Mouse (Mus musculus): ENCODE results near the gene Mrpl30.

Gene Mrpl30

DNA sequence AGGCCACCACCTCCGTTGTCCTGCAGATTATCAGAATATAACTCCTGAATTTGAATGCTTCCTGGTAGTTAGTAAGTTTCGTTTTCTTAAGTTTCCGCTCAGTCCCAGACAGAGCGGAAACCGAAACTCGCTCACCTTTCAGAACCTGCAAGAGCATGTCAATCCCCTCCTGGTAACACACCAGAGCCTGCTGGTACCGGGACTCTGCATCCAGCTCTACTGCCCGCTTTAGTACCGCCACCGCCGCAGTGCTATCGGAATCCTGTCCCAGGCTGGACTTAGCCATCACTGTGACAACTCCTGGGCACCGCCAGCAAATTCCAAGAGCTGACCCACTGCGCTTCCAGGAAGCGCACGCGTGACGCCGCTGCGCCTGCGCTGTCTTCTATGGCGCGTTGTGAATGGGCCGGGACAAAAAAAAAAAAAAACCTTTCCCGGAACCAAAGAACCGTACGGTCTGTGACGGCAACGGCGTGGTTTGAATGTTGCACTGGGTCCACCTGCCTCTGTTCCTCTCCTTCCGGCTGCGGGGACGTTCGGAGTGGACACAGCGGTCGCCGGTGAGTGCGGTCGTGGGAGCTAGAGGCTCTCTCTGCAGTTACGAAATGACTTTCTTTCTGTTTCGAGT, at the start of gene Mrpl30, which contains the start of gene Mitd1:
Gene Mrpl30, plus strand, starts transcription at position 453 of the 628 bp plus-strand sequence.
Gene Mitd1, minus strand, starts transcription at position 387 of the 628 bp plus-strand sequence.
- DNase-seq (ENCODE audit: extremely low read depth, low read depth): peak; percentile 80

- DNase-seq (ENCODE audit: extremely low read depth, low read depth): no peak
Measured at GRCm38 (mm10) chr1:37846878-37847277, 43.4 kb upstream of the Mrpl30 start.

- DNase-seq (ENCODE audit: extremely low read depth, low read depth): no peak
Measured at GRCm38 (mm10) chr1:37850696-37851095, 39.6 kb upstream of the Mrpl30 start.

- DNase-seq (ENCODE audit: extremely low read depth, low read depth): peak; percentile 84
Measured at GRCm38 (mm10) chr1:37864511-37865400, 25.5 kb upstream of the Mrpl30 start.

DNA sequence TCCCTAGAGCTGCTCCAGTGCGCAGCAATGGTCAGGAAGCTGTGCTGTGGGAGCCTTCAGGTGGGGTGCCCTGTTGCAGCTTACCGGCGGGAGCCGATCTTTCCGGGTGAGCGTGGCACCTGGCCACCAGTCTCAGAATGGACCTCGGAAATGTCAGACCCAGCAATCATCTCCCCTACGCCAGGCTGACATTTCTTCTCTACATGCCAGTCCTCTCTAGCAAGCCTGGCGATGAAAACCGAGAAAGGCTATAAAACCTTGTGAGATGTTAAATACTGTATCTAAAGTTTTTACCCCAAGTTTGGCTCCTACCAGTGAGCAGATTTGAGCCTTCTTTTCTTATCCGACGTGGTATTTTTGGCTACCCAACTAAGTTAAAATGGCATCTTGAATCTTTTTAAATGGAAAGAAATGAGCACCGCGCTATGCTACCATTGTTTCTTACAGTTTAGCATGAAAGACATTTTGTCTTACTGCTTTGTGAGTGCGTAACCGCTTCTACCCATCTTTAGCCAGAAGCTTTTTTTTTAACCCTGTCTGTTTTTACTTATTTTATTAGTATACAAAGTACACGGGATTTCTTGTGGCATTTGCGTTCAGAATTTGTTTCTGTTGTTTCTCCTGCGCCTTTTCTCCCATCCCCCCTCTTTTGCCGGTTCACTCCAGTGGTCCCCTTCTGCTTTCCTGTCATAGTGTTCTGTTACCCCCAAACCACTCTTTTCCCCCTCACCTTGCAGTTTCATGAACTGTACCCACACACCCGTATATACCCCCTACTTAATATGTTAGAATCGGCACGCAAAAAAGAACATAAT, 24.7 kb upstream of the Mrpl30 start:
- no peak for DNase-seq (ENCODE audit: extremely low read depth, low read depth)

DNA sequence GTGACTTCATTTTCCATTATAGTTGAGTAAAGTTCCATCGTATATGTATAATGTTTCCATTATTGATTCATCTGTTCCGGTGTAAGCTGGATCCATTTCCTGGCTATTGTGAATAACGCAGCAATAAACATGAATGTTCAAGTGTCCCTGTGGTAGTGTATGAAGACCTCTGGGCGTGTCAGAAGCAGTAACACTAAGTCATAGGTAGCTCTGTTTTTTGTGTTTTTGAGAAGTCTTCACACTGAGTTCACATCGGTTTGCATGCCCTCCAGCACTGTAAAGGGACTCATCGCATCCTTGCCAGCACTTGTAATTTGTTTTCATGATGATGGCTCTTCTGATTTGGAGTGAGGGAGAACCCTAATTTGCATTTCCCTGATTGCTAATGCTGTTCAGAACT, 24.0 kb upstream of the Mrpl30 start, which contains the start of gene Tsga10:
Gene Tsga10, minus strand, starts transcription at position 144 of the 400 bp plus-strand sequence.
- DNase-seq (ENCODE audit: extremely low read depth, low read depth): no peak

GRCm38 (mm10) chr1:37867056-37867455, 23.2 kb upstream of the Mrpl30 start:
- peak; percentile 70 for DNase-seq (ENCODE audit: extremely low read depth, low read depth)

- DNase-seq (ENCODE audit: extremely low read depth, low read depth): no peak
Measured at GRCm38 (mm10) chr1:37867684-37868322, 22.5 kb upstream of the Mrpl30 start.

- no peak for DNase-seq (ENCODE audit: extremely low read depth, low read depth)
Measured at GRCm38 (mm10) chr1:37868640-37869039, 21.6 kb upstream of the Mrpl30 start.

DNA sequence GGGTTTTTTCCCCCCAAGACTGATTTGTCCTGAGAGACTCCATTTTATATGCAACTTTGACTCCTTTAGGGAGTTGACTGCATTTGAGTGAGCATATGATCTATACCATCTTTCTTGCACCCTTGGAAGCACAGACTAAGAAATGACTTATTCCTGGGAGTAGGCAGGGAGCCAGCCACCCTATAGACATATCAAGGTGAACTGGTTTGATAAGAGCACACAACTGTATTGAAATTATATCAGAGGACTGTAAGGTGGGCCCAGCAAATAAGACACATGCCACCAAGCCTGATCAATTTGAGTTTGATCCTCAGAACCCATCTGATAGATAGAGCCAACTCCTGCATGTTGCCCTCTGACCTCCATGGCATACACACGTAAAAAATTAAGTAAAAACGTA, 20.9 kb upstream of the Mrpl30 start:
- DNase-seq (ENCODE audit: extremely low read depth, low read depth): no peak

GRCm38 (mm10) chr1:37871704-37872103, 18.6 kb upstream of the Mrpl30 start, which contains the start of gene Lipt1:
TSS of gene Lipt1 (plus strand) at chr1:37871738.
- no peak for DNase-seq (ENCODE audit: extremely low read depth, low read depth)

DNA sequence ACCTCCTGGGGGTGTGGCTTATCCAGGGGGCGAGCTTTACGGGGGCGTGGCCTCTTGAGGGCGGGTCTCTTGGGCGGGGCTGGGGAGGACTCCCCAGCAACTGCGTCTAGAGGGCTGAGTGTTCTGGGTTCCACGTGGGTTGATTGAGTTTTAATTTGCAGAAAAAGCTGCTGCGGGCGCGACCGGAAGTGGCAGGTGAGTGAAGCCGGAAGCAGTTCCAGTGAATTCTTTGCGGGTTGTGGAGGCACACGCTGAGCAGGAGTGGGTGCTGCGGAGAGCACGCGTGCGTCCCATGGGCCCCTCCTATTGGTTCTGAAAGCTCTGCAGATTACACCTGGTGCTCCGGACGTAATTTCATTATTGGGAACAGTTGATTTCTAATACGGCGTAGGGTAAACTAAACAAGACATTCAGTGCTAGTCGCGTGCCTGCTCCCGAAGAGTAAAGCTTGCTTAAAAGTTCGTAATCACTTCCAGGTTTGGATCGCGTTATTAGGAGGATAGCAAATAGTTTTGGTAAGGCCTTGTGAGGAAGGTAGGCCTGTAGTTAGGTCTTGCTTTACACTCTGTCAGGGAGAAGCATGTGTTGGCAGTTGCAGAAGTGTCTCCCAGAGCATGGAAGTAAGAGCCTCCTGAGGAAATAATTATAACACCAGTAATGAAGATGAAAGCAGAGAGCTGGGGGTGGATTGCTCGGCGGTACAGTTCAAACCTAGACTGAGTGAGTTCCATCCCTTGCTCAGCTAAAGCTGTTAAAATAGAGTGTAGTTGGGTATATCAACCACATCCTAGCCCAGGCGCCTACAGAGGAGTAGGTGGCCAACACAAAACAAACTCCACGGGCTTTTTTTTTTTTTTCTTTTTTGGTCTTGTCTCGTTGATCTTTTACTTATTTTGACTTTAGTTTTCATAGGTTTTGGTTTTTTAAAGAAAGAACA, 17.9 kb upstream of the Mrpl30 start:
- peak; percentile 84 for DNase-seq (ENCODE audit: extremely low read depth, low read depth)

DNA sequence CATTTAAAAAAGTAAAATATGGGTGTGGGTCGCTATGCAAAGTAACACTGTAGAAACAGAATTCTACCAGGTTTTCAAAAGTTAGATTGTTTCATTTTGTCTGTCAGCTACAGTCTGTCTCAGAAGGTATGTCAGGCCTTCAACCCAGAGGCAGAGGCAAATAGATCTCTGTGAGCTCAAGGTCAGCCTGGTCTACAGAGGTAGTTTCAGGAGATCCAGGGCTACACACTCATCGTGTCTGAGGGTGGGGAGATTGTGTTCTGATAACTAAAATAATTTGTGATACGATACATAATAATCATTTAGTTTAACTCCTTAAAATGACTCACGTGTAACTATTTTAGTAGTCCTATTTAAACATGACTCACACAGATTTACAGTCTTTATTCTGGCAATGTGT, 17.1 kb upstream of the Mrpl30 start:
- DNase-seq (ENCODE audit: extremely low read depth, low read depth): no peak

DNA sequence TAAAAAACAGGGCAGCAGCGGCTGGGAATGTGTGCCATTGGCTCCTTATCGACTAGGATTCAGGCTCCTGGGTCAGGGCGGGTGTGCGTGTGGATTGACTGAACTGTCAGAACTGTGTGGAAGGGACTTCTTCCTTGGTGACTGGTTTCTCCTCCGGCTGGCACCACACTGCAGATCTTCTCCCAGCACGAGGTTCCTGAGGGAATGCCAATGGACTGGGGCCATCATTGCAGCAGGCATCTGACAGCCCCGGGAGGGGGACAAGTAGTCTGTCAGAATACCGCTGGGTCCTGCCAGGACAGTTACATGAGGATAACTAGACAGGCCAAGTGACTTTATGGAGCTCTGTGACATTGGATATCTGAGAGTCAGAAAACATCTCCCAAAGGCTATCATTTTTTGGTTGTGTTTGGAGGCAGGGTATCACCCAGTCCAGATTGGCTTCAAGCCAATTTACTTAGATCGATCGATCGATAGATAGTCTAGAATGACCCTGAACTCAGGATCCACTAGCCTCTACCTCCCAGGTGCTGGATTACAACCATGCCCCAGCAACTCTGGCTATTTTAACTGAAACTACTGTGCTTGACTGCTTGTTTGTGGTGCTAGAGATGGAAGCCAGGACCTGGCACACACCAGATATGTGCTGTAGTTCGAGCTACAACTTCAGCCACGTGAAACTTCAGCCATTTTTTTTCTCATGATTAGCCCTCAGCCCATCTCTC, 12.4 kb upstream of the Mrpl30 start:
- DNase-seq (ENCODE audit: extremely low read depth, low read depth): no peak

GRCm38 (mm10) chr1:37883411-37883810, 6.9 kb upstream of the Mrpl30 start:
- DNase-seq (ENCODE audit: extremely low read depth, low read depth): no peak

- no peak for DNase-seq (ENCODE audit: extremely low read depth, low read depth)
Measured at GRCm38 (mm10) chr1:37884451-37884850, 5.8 kb upstream of the Mrpl30 start.

GRCm38 (mm10) chr1:37889206-37889605, 1.1 kb upstream of the Mrpl30 start:
- DNase-seq (ENCODE audit: extremely low read depth, low read depth): peak; percentile 68

DNA sequence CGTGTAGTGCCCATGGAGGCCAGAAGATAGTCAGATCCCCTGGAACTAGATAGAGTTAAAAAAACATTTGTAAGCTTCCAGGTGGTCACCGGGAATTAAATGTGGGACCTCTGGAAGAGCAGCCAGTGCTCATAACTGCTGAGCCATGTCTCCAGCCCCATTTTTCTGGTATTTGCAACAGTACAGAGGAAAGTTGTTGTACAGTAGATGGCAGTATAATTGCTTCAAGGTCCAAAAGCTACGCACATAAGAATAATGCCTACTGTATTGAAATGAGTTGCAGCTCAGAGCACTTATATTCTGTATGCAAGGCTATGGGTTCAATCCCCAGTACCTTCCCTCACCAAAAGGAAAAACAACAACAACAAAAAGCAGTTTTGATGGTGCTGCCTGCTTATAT, 1.1 kb downstream of the Mrpl30 start:
- DNase-seq (ENCODE audit: extremely low read depth, low read depth): peak; percentile 36

- DNase-seq (ENCODE audit: extremely low read depth, low read depth): no peak
Measured at GRCm38 (mm10) chr1:37894606-37895005, 4.3 kb downstream of the Mrpl30 start.
